32 mouse cellular contexts compared by ENCODE assay signal in the genomic region with DNA sequence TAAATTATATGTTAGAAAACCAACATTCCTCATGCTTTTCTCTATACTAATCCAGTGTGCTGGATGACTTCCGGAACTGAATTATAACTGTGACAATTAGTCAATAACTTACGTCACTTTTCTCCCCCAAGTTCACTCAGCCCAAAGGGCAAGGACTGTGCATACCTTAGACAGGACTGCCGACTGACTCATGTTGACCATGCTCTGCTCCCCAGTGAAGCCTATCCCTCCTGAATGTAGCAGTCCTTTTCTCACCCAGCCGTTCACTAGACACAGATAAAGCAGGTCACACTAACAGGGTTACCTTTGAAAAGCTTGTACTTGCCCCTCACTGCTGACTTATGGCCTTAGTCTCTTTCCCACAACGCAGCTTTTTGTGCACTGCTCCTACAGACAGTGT. TPM values are rescaled to one million over a fixed set of nuclear protein-coding genes. Genes with fewer than 3 reads are reported as not detected.
DNase-seq lines count a peak whose midpoint lies in the region; ATAC-seq and TF ChIP-seq lines count a peak whose summit lies in the region.
"Had no signal": no experiment of that assay in that cellular context is flagged by ENCODE, and none has a peak within 500 bp of the region (broad histone marks: within the 10 kb centered on the region; RNA-seq: fewer than 3 reads in every experiment).

No protein-coding gene starts in this region.

- peak; percentile 57 for ATAC-seq in intestine, postnatal 0 days
- ATAC-seq in stomach, embryonic 14.5 days (ENCODE audit: insufficient number of reproducible peaks, insufficient read depth, low FRiP score, low read depth), result 0 out of 2 replicates have a peak, but pooled peaks have one; percentile 37
- ATAC-seq: forebrain, embryonic 16.5 days; hindbrain, embryonic 16.5 days; lung, postnatal 0 days; Patski had no signal

- no peaks in the 10 kb centered on the region for H3K27me3 ChIP-seq in intestine, postnatal 0 days (replicated peaks; ENCODE audit: control insufficient read depth, insufficient read depth, low read length)
- no peaks in the 10 kb centered on the region for H3K27me3 ChIP-seq in stomach, embryonic 14.5 days (ENCODE audit: control insufficient read depth, insufficient read depth, low read length)
- no peaks in the 10 kb centered on the region for H3K27me3 ChIP-seq in embryonic facial prominence, embryonic 10.5 days (replicated peaks; ENCODE audit: low read depth, poor library complexity, severe bottlenecking)
- H3K27me3 ChIP-seq: embryonic facial prominence, embryonic 13.5 days; heart, embryonic 13.5 days; limb, embryonic 13.5 days; megakaryocyte, embryonic 14.5 days; midbrain, embryonic 12.5 days; Patski; stomach, embryonic 15.5 days had no signal

- no peaks in the 10 kb centered on the region for H3K4me1 ChIP-seq in intestine, postnatal 0 days (replicated peaks; ENCODE audit: control insufficient read depth, insufficient read depth, low read length)
- 0 out of 2 replicates have a peak, but pooled peaks cover 3% of the 10 kb centered on the region for H3K4me1 ChIP-seq in stomach, embryonic 14.5 days (ENCODE audit: control insufficient read depth, insufficient read depth, low read length)
- no peaks in the 10 kb centered on the region for H3K4me1 ChIP-seq in embryonic facial prominence, embryonic 10.5 days
- H3K4me1 ChIP-seq: embryonic facial prominence, embryonic 13.5 days; forebrain, embryonic 10.5 days; hindbrain, embryonic 10.5 days; limb, embryonic 13.5 days; midbrain, embryonic 12.5 days; stomach, embryonic 15.5 days had no signal

- H3K4me2 ChIP-seq in intestine, postnatal 0 days (replicated peaks; ENCODE audit: low read depth), result no peak overlapping the region
- no peak overlapping the region for H3K4me2 ChIP-seq in stomach, embryonic 14.5 days (replicated peaks; ENCODE audit: low read depth, low read length)
- H3K4me2 ChIP-seq: embryonic facial prominence, embryonic 13.5 days; heart, embryonic 13.5 days; limb, embryonic 13.5 days; midbrain, embryonic 12.5 days; stomach, embryonic 15.5 days had no signal

- no peaks in the 10 kb centered on the region for H3K36me3 ChIP-seq in intestine, postnatal 0 days (ENCODE audit: control insufficient read depth, insufficient read depth)
- no peaks in the 10 kb centered on the region for H3K36me3 ChIP-seq in stomach, embryonic 14.5 days (ENCODE audit: control insufficient read depth, insufficient read depth, low read length)
- H3K36me3 ChIP-seq in embryonic facial prominence, embryonic 10.5 days (replicated peaks), result peaks cover 3% of the 10 kb centered on the region; the same call in 1 of the 2 replicates
- H3K36me3 ChIP-seq: embryonic facial prominence, embryonic 13.5 days; heart, embryonic 13.5 days; limb, embryonic 13.5 days; midbrain, embryonic 12.5 days had no signal

- 44% methylated on average over 5 of the region's 5 CpGs for WGBS in intestine, postnatal 0 days
- 61% methylated on average over 5 of the region's 5 CpGs for WGBS in stomach, embryonic 14.5 days
- WGBS in embryonic facial prominence, embryonic 10.5 days, result 89% methylated on average over 5 of the region's 5 CpGs

- H3K4me3 ChIP-seq in intestine, postnatal 0 days (ENCODE audit: low read depth, low read length), result no peak overlapping the region
- no peak overlapping the region for H3K4me3 ChIP-seq in stomach, embryonic 14.5 days (ENCODE audit: low read depth, low read length)
- H3K4me3 ChIP-seq in embryonic facial prominence, embryonic 10.5 days, result no peak overlapping the region
- H3K4me3 ChIP-seq: embryonic facial prominence, embryonic 13.5 days; forebrain, embryonic 10.5 days; gastrocnemius, adult 2 months; heart, embryonic 13.5 days; hindbrain, embryonic 10.5 days; limb, embryonic 13.5 days; megakaryocyte, embryonic 14.5 days; midbrain, embryonic 12.5 days; stomach, embryonic 15.5 days had no signal

- no peak overlapping the region for H3K9ac ChIP-seq in intestine, postnatal 0 days (ENCODE audit: low read depth, low read length)
- H3K9ac ChIP-seq in stomach, embryonic 14.5 days (replicated peaks; ENCODE audit: low read depth, low read length), result no peak overlapping the region
- H3K9ac ChIP-seq: embryonic facial prominence, embryonic 13.5 days; heart, embryonic 13.5 days; limb, embryonic 13.5 days; midbrain, embryonic 12.5 days; stomach, embryonic 15.5 days had no signal

- no peak for TF ChIP-seq CTCF in intestine, postnatal 0 days (IDR thresholded peaks at IDR 0.05; ENCODE audit: low read depth)

- H3K9me3 ChIP-seq in intestine, postnatal 0 days (ENCODE audit: control insufficient read depth), result no peaks in the 10 kb centered on the region
- no peaks in the 10 kb centered on the region for H3K9me3 ChIP-seq in stomach, embryonic 14.5 days (ENCODE audit: control insufficient read depth, low read depth, low read length)
- no peaks in the 10 kb centered on the region for H3K9me3 ChIP-seq in embryonic facial prominence, embryonic 10.5 days
- H3K9me3 ChIP-seq: embryonic facial prominence, embryonic 13.5 days; forebrain, embryonic 10.5 days; heart, embryonic 13.5 days; hindbrain, embryonic 10.5 days; limb, embryonic 13.5 days; megakaryocyte, embryonic 14.5 days; midbrain, embryonic 12.5 days; stomach, embryonic 15.5 days had no signal

- peak; percentile 45 for DNase-seq in adrenal gland, adult 2 months
- DNase-seq in adrenal gland, adult 18-20 months (ENCODE audit: low spot score in 2 of 2), result no peak
- DNase-seq in 3T3-L1 (ENCODE audit: low read depth, low spot score), result peak; percentile 39
- no peak for DNase-seq in embryonic facial prominence, embryonic 10.5 days (ENCODE audit: low spot score)
- DNase-seq in layer of hippocampus, adult 9-11 months, result no peak
- DNase-seq: adrenal gland, adult 8-10 months; cerebellum, adult 8-10 months; cerebellum, postnatal 36 days; embryo, embryonic 11 days; gastrocnemius, adult 2 months; gastrocnemius, postnatal 36 days; heart, postnatal 10 days; kidney, adult 11 months; kidney, postnatal 14 days; lung, adult 18-20 months; lung, postnatal 4 days; thymus, adult 18-20 months; thymus, postnatal 25 days had no signal

- H3K27ac ChIP-seq in intestine, postnatal 0 days (ENCODE audit: low read depth, low read length), result peak overlapping the region; percentile 36; the same call in 1 of the 2 replicates
- no peak overlapping the region for H3K27ac ChIP-seq in stomach, embryonic 14.5 days (ENCODE audit: low read length)
- H3K27ac ChIP-seq in embryonic facial prominence, embryonic 10.5 days (replicated peaks), result no peak overlapping the region
- H3K27ac ChIP-seq: embryonic facial prominence, embryonic 13.5 days; forebrain, embryonic 10.5 days; heart, embryonic 13.5 days; hindbrain, embryonic 10.5 days; limb, embryonic 13.5 days; midbrain, embryonic 12.5 days; stomach, embryonic 15.5 days had no signal

RNA-seq across cellular contexts. Expression of a gene that starts 20.3 kb away (rescaled TPM):
- 10 to 100 TPM; 50.4 to 57.5 TPM for total RNA-seq in adrenal gland, adult 2 months (2021)
- polyA plus RNA-seq in adrenal gland, adult 2 months (2012; rRNA removed), result 15.0 and 20.6 TPM in 2 replicates
- total RNA-seq in adrenal gland, adult 18-20 months (2021), result 10 to 100 TPM; 59.2 to 65.6 TPM
- 23.4 and 25.6 TPM in 2 replicates for polyA plus RNA-seq in intestine, postnatal 0 days (2015; fragmentation: Nextera tagmentation; extraction: Ambion mirVana)
- 40.1 and 42.2 TPM in 2 replicates for polyA plus RNA-seq in stomach, embryonic 14.5 days (2014; fragmentation: Nextera tagmentation; extraction: Ambion mirVana)
- polyA plus RNA-seq in embryonic facial prominence, embryonic 10.5 days (2016; fragmentation: Nextera tagmentation; extraction: Ambion mirVana), result 39.4 and 42.4 TPM in 2 replicates

RNA-seq across cellular contexts. Expression of a gene that starts 40.7 kb away (rescaled TPM):
- 10 to 100 TPM; 30.8 to 35.5 TPM for total RNA-seq in adrenal gland, adult 2 months (2021)
- polyA plus RNA-seq in adrenal gland, adult 2 months (2012; rRNA removed), result 27.6 and 40.0 TPM in 2 replicates
- total RNA-seq in adrenal gland, adult 18-20 months (2021), result 10 to 100 TPM; 29.2 to 30.3 TPM
- polyA plus RNA-seq in intestine, postnatal 0 days (2015; fragmentation: Nextera tagmentation; extraction: Ambion mirVana), result 68.1 and 71.6 TPM in 2 replicates
- 111 and 125 TPM in 2 replicates for polyA plus RNA-seq in stomach, embryonic 14.5 days (2014; fragmentation: Nextera tagmentation; extraction: Ambion mirVana)
- polyA plus RNA-seq in embryonic facial prominence, embryonic 10.5 days (2016; fragmentation: Nextera tagmentation; extraction: Ambion mirVana), result 151 and 152 TPM in 2 replicates

RNA-seq across cellular contexts. Expression of a gene that starts 40.8 kb away (rescaled TPM):
- 10 to 100 TPM in 1 of 2 experiments, 1 to 10 TPM in 1; 8.0 to 15.4 TPM for total RNA-seq in adrenal gland, adult 2 months (2021)
- 29.9 and 33.1 TPM in 2 replicates for polyA plus RNA-seq in adrenal gland, adult 2 months (2012; rRNA removed)
- 1 to 10 TPM; 8.4 to 9.2 TPM for total RNA-seq in adrenal gland, adult 18-20 months (2021)
- 22.3 and 23.0 TPM in 2 replicates for polyA plus RNA-seq in intestine, postnatal 0 days (2015; fragmentation: Nextera tagmentation; extraction: Ambion mirVana)
- polyA plus RNA-seq in stomach, embryonic 14.5 days (2014; fragmentation: Nextera tagmentation; extraction: Ambion mirVana), result 30.0 and 32.3 TPM in 2 replicates
- polyA plus RNA-seq in embryonic facial prominence, embryonic 10.5 days (2016; fragmentation: Nextera tagmentation; extraction: Ambion mirVana), result 36.5 and 36.7 TPM in 2 replicates

RNA-seq across cellular contexts. Expression of a gene that starts 55.7 kb away (rescaled TPM):
- 10 to 100 TPM; 19.1 to 26.3 TPM for total RNA-seq in adrenal gland, adult 2 months (2021)
- polyA plus RNA-seq in adrenal gland, adult 2 months (2012; rRNA removed), result 1.6 and 1.7 TPM in 2 replicates
- total RNA-seq in adrenal gland, adult 18-20 months (2021), result 10 to 100 TPM; 22.9 to 25.7 TPM
- polyA plus RNA-seq in intestine, postnatal 0 days (2015; fragmentation: Nextera tagmentation; extraction: Ambion mirVana), result 5.0 and 5.2 TPM in 2 replicates
- 10.8 and 11.5 TPM in 2 replicates for polyA plus RNA-seq in stomach, embryonic 14.5 days (2014; fragmentation: Nextera tagmentation; extraction: Ambion mirVana)
- 21.5 and 21.8 TPM in 2 replicates for polyA plus RNA-seq in embryonic facial prominence, embryonic 10.5 days (2016; fragmentation: Nextera tagmentation; extraction: Ambion mirVana)

Comparison
In these comparisons a context has a peak if more than half of its experiments do, and no peak if none do; other contexts are left out.
1. DNase-seq: peak in adrenal gland, adult 2 months (single experiment) and 3T3-L1 (single experiment); none in adrenal gland, adult 18-20 months (0 of 2), embryonic facial prominence, embryonic 10.5 days (single experiment) and layer of hippocampus, adult 9-11 months (single experiment).